Mouse (Mus musculus) gastrocnemius, adult 2 months (tissue): Measurements from ENCODE around the gene Smox. TPM values are rescaled to one million over a fixed set of nuclear protein-coding genes. Genes with fewer than 3 reads are reported as not detected.

ENCODE experiments used
- DNase-seq: peaks from one replicate; pipeline ENCODE4 v3.0.0; 2022
- H3K27ac ChIP-seq: fragments of 200-600 bp; 2 replicates; pipeline ENCODE4 v1.8.1; 2022; ENCODE audit warnings: mild to moderate bottlenecking
- H3K4me3 ChIP-seq: fragments of 200-600 bp; 2 replicates; pipeline ENCODE4 v1.8.1; 2022; ENCODE audit warnings: mild to moderate bottlenecking, moderate library complexity
- CTCF ChIP-seq: fragments of 200-600 bp; IDR thresholded peaks from 2 replicates; pipeline ENCODE4 v1.8.1; 2022; ENCODE audit warnings: antibody characterized with exemption, mild to moderate bottlenecking, moderate library complexity
- intact Hi-C: fragments of 180-260 bp; cut with DNase I; formaldehyde crosslinking; loops from one replicate; pipeline ENCODE4 v1.15.1; 2025
- total RNA-seq, 2 experiments: library from RNA; stranded (reverse); gene quantifications; 2 replicates each; pipeline ENCODE4 v1.2.3; 2021

Smox gene
- total RNA-seq, 2 experiments from 2014 or later = 51.2 to 522 TPM

DNA sequence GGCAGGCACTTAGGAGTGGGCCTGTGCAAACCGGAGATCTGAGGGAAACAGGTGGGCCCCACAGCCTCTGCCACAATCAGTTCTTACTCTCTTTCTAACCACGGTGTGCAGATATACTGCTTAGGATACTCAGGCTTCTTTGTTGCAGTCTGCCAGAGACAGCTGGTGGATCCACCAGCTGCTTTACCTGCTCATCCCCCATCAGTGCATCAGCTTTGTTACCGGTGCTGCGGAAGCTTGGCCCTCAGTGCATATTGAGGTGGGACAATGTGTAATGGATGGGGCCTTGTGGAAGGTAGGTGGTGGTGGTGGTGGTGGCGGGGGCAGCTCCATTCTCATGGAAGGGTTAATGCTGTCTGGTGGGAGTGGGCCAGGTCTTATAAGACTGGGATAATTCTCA is 57.8 kb downstream of the Smox start:
- Histone ChIP-seq H3K27ac (no peak overlapping the region), H3K4me3 (no peak overlapping the region)
- no peak for TF ChIP-seq CTCF
- DNase-seq = no peak
- intact Hi-C loops = loop anchor here (5.0 to 10.0 kb wide), 2 partner anchors 223 to 396 kb away; no protein-coding TSS in a partner anchor

DNA sequence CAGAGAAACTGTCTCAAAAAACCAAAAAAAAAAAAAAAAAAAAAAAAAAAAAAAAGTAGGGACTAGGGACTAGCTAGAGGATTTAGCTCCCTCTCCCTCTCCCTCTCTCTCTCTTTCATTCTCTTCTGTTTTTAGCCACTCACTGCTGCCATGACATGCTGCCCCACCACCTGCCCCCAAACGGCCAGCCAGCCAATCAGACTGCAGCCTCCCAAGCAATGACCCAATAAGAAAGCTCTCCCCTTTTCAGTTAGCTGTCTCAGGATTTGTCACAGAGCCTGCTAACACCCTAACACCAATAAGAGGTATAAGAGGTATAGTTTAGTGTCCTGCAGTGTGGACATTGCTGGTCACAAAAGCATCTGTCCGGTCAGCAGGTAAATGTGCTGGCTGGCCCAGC is 59.2 kb downstream of the Smox start:
- intact Hi-C loops = no loop called here
- DNase-seq = no peak
- H3K4me3 ChIP-seq = no peak overlapping the region
- H3K27ac ChIP-seq = 0 out of 2 replicates have a peak overlapping the region, but pooled peaks have one; percentile 1
- TF ChIP-seq CTCF = no peak

DNA sequence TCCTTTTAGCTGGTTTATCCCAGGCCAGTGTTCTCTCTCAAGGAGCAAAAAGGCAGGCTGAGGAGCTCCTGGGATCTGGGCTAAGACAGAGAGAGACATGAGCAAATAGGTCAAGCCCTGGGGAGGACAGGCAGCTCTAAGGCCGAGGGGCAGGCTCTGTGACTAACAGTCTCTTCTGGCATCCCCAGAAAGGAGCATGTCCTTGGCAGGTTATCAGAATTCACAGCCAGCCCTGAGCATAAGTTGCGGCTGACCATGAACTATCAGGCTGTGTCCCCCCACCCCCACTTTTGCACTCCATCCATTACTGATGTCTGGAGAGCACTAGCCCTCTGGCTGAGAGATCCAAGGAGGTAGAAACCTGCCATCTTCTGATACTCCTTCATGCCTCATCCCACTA is 59.6 kb downstream of the Smox start:
- 0 out of 2 replicates have a peak overlapping the region, but pooled peaks have one; percentile 1 for H3K27ac ChIP-seq
- no peak for TF ChIP-seq CTCF
- peak; percentile 31 for DNase-seq
- intact Hi-C loops = no loop called here
- H3K4me3 ChIP-seq = no peak overlapping the region

DNA sequence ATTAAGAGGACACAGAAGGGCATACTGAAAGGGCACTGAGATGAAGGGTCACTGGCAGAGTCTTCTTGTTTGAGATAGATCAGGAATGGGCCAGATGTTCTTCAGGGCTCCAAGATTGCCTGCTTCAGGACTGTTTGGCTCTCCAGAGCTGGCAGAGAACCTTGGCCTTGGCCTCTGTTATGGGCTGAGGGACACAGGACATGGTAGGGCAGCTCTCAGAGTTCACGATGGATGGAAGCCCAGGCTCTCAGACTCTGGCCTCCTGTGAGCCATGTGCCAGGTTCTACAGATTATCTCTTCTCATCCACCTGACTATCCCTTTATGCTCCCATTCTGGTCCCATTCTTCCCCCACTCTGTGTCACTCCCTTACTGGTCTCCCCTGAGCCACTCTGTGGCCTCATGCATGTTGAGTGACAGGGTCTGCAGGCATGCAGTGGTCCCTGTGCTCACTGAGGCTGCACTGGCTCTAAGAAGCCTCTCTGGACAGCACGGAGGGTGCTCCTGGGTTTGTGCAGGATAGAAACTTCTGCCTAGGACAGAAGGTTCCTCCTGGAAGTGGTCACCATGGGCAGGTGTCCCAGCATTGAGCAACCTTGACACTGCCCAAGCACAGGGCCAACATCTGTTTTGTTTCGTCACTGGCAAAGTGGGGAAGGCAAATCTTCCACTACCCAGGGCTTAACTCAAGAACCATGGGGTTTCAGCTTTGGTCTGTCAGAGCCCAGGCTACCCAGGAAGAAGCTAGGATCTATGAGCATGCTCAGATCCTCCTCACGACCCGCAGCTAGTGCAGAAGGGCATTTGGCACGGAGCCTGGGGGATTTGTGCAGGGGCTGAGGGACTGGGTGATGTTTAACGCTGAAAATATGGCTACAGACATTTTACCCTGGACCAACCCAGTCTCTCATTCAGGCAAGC is 60.7 kb downstream of the Smox start:
- peak; percentile 55 for DNase-seq
- no peak overlapping the region for H3K4me3 ChIP-seq
- no peak for TF ChIP-seq CTCF
- intact Hi-C loops = no loop called here
- no peak overlapping the region for H3K27ac ChIP-seq

DNA sequence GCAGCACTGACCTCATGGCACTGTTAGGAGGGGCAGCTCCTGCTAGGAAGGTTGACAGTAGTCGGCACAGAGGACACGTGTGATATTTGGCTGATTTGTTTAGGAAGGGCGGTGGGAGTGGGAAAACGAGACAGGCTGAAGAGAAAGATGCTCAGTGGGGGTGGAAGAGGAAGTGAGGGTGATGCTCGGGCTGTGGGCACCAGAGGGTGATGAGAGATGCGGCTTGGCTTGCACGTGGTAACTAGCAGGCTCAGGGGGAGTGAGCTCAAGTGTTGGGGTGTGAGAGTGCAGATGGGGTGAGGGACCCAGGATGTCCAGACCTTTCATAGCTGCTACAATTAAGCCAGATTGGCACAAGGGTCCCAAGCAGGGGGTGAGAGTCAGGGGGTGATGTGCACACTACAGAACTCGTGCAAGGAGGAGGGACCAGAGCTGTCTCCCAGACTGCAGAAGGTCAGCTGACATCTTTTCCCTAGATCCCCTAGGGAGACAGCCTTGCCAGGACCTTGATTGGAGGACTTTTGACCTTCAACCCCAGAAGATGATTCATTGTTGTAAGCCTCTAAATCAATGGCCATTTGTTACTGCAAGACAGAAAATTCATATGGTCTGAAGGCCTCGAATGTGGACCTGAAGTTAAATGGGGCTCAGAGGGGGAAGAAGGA is 61.6 kb downstream of the Smox start:
- no peak for DNase-seq
- Histone ChIP-seq H3K27ac (no peak overlapping the region), H3K4me3 (no peak overlapping the region)
- TF ChIP-seq CTCF = no peak
- intact Hi-C loops = no loop called here

DNA sequence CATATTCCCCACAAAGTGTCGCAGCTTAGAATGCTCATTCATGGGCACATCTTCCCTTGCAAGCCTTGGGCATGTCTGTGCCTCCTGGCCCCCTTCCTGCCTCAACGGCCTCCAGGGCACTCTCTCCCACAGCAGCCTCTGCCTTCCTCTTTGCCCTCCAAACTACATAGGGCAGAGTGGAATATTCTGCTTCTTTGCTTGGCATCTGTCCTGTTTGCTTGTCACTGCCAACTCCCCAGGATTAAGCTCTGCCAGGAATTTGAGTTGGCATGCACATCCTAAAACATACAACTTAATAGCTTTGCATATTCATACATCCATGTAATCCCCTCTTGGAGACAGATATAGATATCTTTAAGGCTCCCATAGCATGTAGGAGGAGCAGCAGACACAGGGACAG is 66.6 kb downstream of the Smox start:
- intact Hi-C loops = no loop called here
- Histone ChIP-seq H3K27ac (no peak overlapping the region), H3K4me3 (no peak overlapping the region)
- TF ChIP-seq CTCF = no peak
- no peak for DNase-seq

DNA sequence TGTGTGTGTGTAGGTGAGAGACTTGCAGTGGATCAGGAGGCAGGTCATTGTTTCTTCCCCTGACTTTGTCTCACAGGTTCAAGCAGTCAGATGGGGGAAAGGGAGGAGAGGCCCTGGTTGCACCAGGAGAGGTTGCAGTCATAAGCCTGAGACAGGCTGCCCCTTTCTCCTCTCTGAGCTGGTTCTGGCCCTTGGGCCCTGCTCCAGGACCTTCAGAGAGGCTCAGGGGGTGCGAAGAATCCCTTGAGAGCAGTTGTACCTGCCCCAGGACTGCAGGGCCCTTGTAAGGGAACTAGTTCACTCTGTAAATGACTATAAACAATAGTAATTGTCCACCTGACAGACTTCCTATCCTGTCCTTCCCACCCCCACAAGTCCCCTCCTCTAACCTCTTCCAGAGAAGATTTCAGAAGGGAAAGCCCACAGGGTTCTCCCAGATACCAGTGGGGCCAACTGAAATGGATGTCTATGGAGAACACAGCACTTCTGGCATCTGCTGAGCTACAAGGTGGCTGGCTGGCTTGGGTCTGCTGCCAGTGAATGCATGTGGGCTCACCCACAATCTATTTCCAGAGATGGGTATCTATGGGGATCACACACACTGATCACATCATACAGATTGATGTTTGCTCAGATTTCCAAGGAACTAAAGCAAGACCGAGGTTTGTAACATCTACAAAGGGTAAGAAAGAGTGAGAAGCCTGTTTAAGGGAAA is 69.1 kb downstream of the Smox start:
- no peak for DNase-seq
- peak overlapping the region; percentile 75; the same call in 1 of the 2 replicates for H3K27ac ChIP-seq
- no peak for TF ChIP-seq CTCF
- intact Hi-C loops = loop anchor here (5.0 kb wide), 1 partner anchor 107 kb away; no protein-coding TSS in a partner anchor
- H3K4me3 ChIP-seq = peak overlapping the region; percentile 72

DNA sequence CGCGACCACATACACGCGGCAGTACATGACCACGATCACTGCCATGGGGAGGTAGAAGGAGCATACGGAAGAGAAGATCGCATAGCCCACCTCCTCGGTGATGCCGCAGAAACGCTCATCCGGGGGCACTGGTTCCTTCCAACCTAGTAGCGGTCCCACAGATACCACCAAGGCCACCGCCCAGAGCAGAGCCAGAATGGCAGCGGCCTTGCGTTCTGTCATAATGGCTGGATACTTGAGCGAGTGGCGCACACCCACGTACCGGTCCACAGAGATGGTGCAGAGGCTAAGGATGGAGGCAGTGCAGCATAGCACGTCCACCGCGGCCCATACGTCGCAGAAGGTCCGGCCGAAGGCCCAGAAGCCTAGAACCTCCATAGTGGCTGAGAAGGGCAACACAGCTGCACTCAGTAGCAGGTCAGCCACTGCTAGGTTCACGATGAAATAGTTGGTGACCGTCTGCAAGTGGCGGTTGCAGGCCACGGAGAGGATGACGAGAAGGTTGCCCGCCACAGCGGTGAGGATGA is 70.1 kb downstream of the Smox start:
- peak overlapping the region; percentile 75 for H3K27ac ChIP-seq
- peak overlapping the region; percentile 72 for H3K4me3 ChIP-seq
- intact Hi-C loops = loop anchor here (5.0 kb wide), 1 partner anchor 106 kb away; no protein-coding TSS in a partner anchor
- TF ChIP-seq CTCF = no peak
- DNase-seq = no peak

DNA sequence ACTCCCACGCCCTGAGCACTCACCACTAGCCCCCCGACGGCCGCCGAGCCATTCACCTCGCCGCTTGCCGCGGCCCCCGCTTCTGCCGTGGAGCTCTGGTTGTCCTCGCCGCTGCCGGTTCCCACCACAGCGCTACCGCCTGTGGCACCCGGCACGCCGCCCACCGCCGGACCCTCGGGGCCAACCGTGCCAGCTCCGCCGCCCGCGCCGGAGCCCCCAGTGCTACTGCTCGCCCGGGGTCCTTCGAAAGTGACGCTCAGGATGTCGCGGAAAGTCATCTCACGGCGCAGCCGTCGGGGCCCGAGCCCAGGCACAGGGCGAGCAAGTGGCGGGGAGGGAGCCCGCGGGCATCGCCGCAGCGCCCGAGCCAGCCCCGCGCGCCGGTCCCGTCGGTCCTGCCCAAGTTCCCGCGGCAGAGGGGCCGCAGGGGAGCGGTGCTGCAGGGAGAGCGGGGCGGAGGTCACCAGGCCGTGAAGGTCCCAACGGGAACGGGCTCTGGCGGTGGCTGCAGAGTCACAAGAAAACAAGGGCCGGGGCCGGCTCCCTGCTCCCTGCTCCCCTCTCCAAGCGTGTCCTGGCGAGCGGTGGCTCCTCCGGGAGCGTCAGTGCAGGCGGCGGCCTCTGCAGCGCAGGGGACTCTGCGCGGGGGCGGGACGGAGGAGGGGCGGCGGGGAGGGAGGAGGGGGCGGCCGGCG is 70.7 kb downstream of the Smox start, which contains the start of gene Adra1d:
Gene Adra1d, minus strand, starts transcription at position 393 of the 695 bp plus-strand sequence.
- intact Hi-C loops = loop anchor here (1.0 to 5.0 kb wide), 3 partner anchors 105 to 245 kb away; no protein-coding TSS in a partner anchor
- DNase-seq = peak; percentile 64
- no peak for TF ChIP-seq CTCF
- Histone ChIP-seq H3K4me3 (peak within 1 kb of the TSS; percentile 72), H3K27ac (peak within 1 kb of the TSS; percentile 75)

DNA sequence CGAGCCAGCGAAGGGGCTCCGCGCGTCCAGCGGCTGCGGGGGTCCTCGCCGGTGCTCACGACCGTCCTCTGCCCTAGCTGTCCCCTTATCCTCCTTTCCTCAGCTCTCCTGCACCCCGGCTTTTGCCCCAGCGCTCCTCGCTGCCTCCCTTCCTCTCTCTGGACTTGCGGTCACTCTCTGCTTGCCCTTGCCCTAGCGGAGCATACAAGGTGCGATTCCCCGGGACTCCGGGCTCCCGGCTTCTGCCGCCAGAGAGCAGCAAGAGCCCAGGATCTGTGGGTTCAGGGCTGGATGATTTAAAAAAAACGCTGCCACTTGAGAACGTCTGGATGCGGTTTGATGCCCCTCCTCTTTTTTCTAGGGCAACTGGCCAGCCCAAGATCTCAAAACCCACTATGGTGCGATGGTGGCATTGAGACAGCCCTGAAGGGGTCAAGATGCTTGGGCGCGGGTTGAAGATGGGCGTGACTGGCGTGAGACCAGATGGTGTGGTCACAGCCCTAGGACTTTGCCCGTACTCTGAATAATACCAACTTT is 71.4 kb downstream of the Smox start:
- H3K4me3 ChIP-seq = peak overlapping the region; percentile 72
- intact Hi-C loops = loop anchor here (1.0 to 5.0 kb wide), 3 partner anchors 105 to 244 kb away; no protein-coding TSS in a partner anchor
- peak; percentile 82 for DNase-seq
- peak; percentile 75 for TF ChIP-seq CTCF
- peak overlapping the region; percentile 75 for H3K27ac ChIP-seq

Other genes with a start within 250 kb of the Smox start
- gene Pank2, start 229.0 kb upstream of the Smox start, total RNA-seq = 10 to 100 TPM; 22.2 to 24.6 TPM
- 1 to 10 TPM; 1.5 to 1.7 TPM for gene Rnf24, start 138.6 kb upstream of the Smox start, total RNA-seq
- under 1 TPM; 0.54 to 0.73 TPM for gene Adra1d, start 70.8 kb downstream of the Smox start, total RNA-seq